Mouse (Mus musculus) spleen, adult 2 months (tissue): ENCODE results near the gene Vamp2. TPM values are rescaled to one million over a fixed set of nuclear protein-coding genes. Genes with fewer than 3 reads are reported as not detected.

Experiments used
- DNase-seq, 2 experiments: peaks; one replicate each; pipeline versions ENCODE4 v3.0.0 to v3.0.0-alpha.2; 2012 to 2021; ENCODE audit warnings: low spot score in 2 of 2, low read depth in 1 of 2
- H3K27ac ChIP-seq: fragments of 200-500 bp; 2 replicates; pipeline ENCODE4 v1.5.1; 2012; ENCODE audit warnings: low read length, inconsistent platforms; ENCODE audit not compliant: insufficient read depth
- H3K27me3 ChIP-seq: fragments of 200-500 bp; 2 replicates; pipeline ENCODE4 v1.6.1; 2012; ENCODE audit warnings: mild to moderate bottlenecking, moderate library complexity, low read length, inconsistent platforms; ENCODE audit not compliant: control insufficient read depth, insufficient read depth
- H3K36me3 ChIP-seq: fragments of 200-500 bp; 2 replicates; pipeline ENCODE4 v1.6.1; 2012; ENCODE audit warnings: mild to moderate bottlenecking, low read length, inconsistent platforms; ENCODE audit not compliant: control insufficient read depth, insufficient read depth
- H3K4me1 ChIP-seq: fragments of 200-500 bp; 2 replicates; pipeline ENCODE4 v1.6.1; 2011; ENCODE audit warnings: inconsistent platforms; ENCODE audit not compliant: control insufficient read depth, insufficient read depth, insufficient read length
- H3K4me3 ChIP-seq: fragments of 200-500 bp; 2 replicates; pipeline ENCODE4 v1.5.1; 2011; ENCODE audit warnings: mild to moderate bottlenecking, inconsistent platforms; ENCODE audit not compliant: insufficient read depth, insufficient read length; ENCODE audit errors: extremely low read depth
- CTCF ChIP-seq: fragments of 200-500 bp; IDR thresholded peaks from 2 replicates; pipeline ENCODE4 v1.5.1; 2011; ENCODE audit warnings: mild to moderate bottlenecking, inconsistent platforms; ENCODE audit not compliant: insufficient read depth, insufficient read length, insufficient replicate concordance; ENCODE audit errors: extremely low read depth
- POLR2A ChIP-seq: fragments of 200-500 bp; IDR thresholded peaks from 2 replicates; pipeline ENCODE4 v1.6.1; 2011; ENCODE audit warnings: low read depth, low read length, inconsistent platforms
- WGBS: fragments of 180-500 bp; shearing (Covaris S2); methylation state at CpG from one replicate; pipeline ENCODE4 v1.1.7; 2018; 5-methylcytosine and 5-hydroxymethylcytosine counted together
- polyA plus RNA-seq: library from polyadenylated mRNA; depleted of rRNA; stranded (reverse); fragments of >200 nt; gene quantifications from 2 replicates; pipeline ENCODE4 v1.2.3, GENCODE M21; 2012

Vamp2 gene
- polyA plus RNA-seq, 1 experiment, result 94.2 TPM

GRCm38 (mm10) chr11:69103531-69104435 is 15.5 kb downstream of the Vamp2 start:
- H3K27ac ChIP-seq, result no peak overlapping the region
- TF ChIP-seq POLR2A, result no peak
- TF ChIP-seq CTCF, result no peak
- peaks cover 6% of the 10 kb centered on the region; the same call in 1 of the 2 replicates for H3K4me1 ChIP-seq
- no peaks in the 10 kb centered on the region for H3K27me3 ChIP-seq
- H3K36me3 ChIP-seq, result peaks cover 71% of the 10 kb centered on the region
- no peak overlapping the region for H3K4me3 ChIP-seq
- DNase-seq, result no peak
- 95% methylated on average over 15 of the region's 15 CpGs for WGBS

GRCm38 (mm10) chr11:69104487-69104886 is 16.2 kb downstream of the Vamp2 start:
- Histone ChIP-seq H3K4me1 (peaks cover 6% of the 10 kb centered on the region; the same call in 1 of the 2 replicates), H3K36me3 (peaks cover 78% of the 10 kb centered on the region), H3K27ac (no peak overlapping the region), H3K27me3 (no peaks in the 10 kb centered on the region), H3K4me3 (no peak overlapping the region)
- no peak for TF ChIP-seq POLR2A
- no peak for TF ChIP-seq CTCF
- no peak for DNase-seq
- 95% methylated on average over 14 of the region's 14 CpGs for WGBS

- no peak overlapping the region for H3K27ac ChIP-seq
- H3K27me3 ChIP-seq, result no peaks in the 10 kb centered on the region
- peaks cover 6% of the 10 kb centered on the region; the same call in 1 of the 2 replicates for H3K4me1 ChIP-seq
- 92% methylated on average over 6 of the region's 6 CpGs for WGBS
- H3K36me3 ChIP-seq, result peaks cover 79% of the 10 kb centered on the region
- no peak overlapping the region for H3K4me3 ChIP-seq
- DNase-seq, result no peak
- TF ChIP-seq POLR2A, result no peak
- no peak for TF ChIP-seq CTCF
Observed at GRCm38 (mm10) chr11:69105227-69105626, 16.9 kb downstream of the Vamp2 start.

- H3K4me3 ChIP-seq, result no peak overlapping the region
- H3K4me1 ChIP-seq, result peaks cover 2% of the 10 kb centered on the region; the same call in 1 of the 2 replicates
- no peak for TF ChIP-seq CTCF
- no peak for TF ChIP-seq POLR2A
- H3K27ac ChIP-seq, result no peak overlapping the region
- WGBS, result 90% methylated on average over 2 of the region's 2 CpGs
- no peaks in the 10 kb centered on the region for H3K27me3 ChIP-seq
- H3K36me3 ChIP-seq, result peaks cover 77% of the 10 kb centered on the region
- DNase-seq, result no peak
Observed at GRCm38 (mm10) chr11:69105796-69106195, 17.5 kb downstream of the Vamp2 start.

- WGBS, result 93% methylated on average over 11 of the region's 11 CpGs
- Histone ChIP-seq H3K4me3 (no peak overlapping the region), H3K27ac (no peak overlapping the region), H3K4me1 (0 out of 2 replicates have a peak, but pooled peaks cover 3% of the 10 kb centered on the region), H3K36me3 (peaks cover 72% of the 10 kb centered on the region), H3K27me3 (no peaks in the 10 kb centered on the region)
- no peak for DNase-seq
- TF ChIP-seq POLR2A (no peak), CTCF (no peak)
Observed at GRCm38 (mm10) chr11:69106299-69106698, 18.0 kb downstream of the Vamp2 start.

GRCm38 (mm10) chr11:69106842-69107241 is 18.6 kb downstream of the Vamp2 start:
- WGBS, result 95% methylated on average over 11 of the region's 11 CpGs
- Histone ChIP-seq H3K36me3 (peaks cover 68% of the 10 kb centered on the region), H3K4me1 (0 out of 2 replicates have a peak, but pooled peaks cover 3% of the 10 kb centered on the region)

GRCm38 (mm10) chr11:69107676-69108075 is 19.4 kb downstream of the Vamp2 start:
- H3K27me3 ChIP-seq, result no peaks in the 10 kb centered on the region
- 93% methylated on average over 11 of the region's 11 CpGs for WGBS
- H3K36me3 ChIP-seq, result peaks cover 60% of the 10 kb centered on the region
- 0 out of 2 replicates have a peak, but pooled peaks cover 3% of the 10 kb centered on the region for H3K4me1 ChIP-seq
- DNase-seq, result no peak
- TF ChIP-seq POLR2A, result no peak
- TF ChIP-seq CTCF, result no peak
- H3K4me3 ChIP-seq, result no peak overlapping the region
- no peak overlapping the region for H3K27ac ChIP-seq

More at GRCm38 (mm10) chr11:69106842-69107241, 18.6 kb downstream of the Vamp2 start:
- DNase-seq, result no peak
- no peaks in the 10 kb centered on the region for H3K27me3 ChIP-seq
- no peak overlapping the region for H3K27ac ChIP-seq
- TF ChIP-seq CTCF (no peak), POLR2A (no peak)
- no peak overlapping the region for H3K4me3 ChIP-seq
